Mouse (Mus musculus): ENCODE results near the gene Tnpo2. TPM values are rescaled to one million over a fixed set of nuclear protein-coding genes. Genes with fewer than 3 reads are reported as not detected.

Gene Tnpo2
- polyA plus RNA-seq, 1 experiment from 2014 or later: 17.9 TPM

- Histone ChIP-seq H3K4me3 (ENCODE audit: low read depth, low read length) (peak overlapping the region; percentile 83), H3K4me1 (ENCODE audit: insufficient read depth) (0 out of 2 replicates have a peak, but pooled peaks cover 16% of the 10 kb centered on the region), H3K9me3 (ENCODE audit: low read depth, low read length) (no peaks in the 10 kb centered on the region), H3K36me3 (ENCODE audit: insufficient read depth) (peaks cover 42% of the 10 kb centered on the region), H3K27ac (ENCODE audit: low read depth) (peak overlapping the region; percentile 100), H3K4me2 (peak overlapping the region; percentile 93), H3K9ac (peak overlapping the region; percentile 90), H3K27me3 (ENCODE audit: insufficient read depth, low read length) (no peaks in the 10 kb centered on the region)
- 4% methylated on average over 12 of the region's 12 CpGs for WGBS
- ATAC-seq (ENCODE audit: insufficient read depth) (no peak), DNase-seq (no peak)
- no peak for TF ChIP-seq CTCF (IDR thresholded peaks at IDR 0.05; ENCODE audit: low read depth)
Measured at GRCm38 (mm10) chr8:85035165-85035727, 1.5 kb upstream of the Tnpo2 start.

GRCm38 (mm10) chr8:85035728-85036310 lies 896 bp upstream of the Tnpo2 start:
- under 1% methylated on average over 15 of the region's 15 CpGs for WGBS
- Histone ChIP-seq H3K27ac (ENCODE audit: low read depth) (peak overlapping the region; percentile 100), H3K4me2 (peak overlapping the region; percentile 93), H3K9me3 (ENCODE audit: low read depth, low read length) (no peaks in the 10 kb centered on the region), H3K9ac (peak overlapping the region; percentile 90), H3K27me3 (ENCODE audit: insufficient read depth, low read length) (no peaks in the 10 kb centered on the region), H3K4me1 (ENCODE audit: insufficient read depth) (0 out of 2 replicates have a peak, but pooled peaks cover 16% of the 10 kb centered on the region), H3K4me3 (ENCODE audit: low read depth, low read length) (peak overlapping the region; percentile 83), H3K36me3 (ENCODE audit: insufficient read depth) (peaks cover 43% of the 10 kb centered on the region)
- ATAC-seq (ENCODE audit: insufficient read depth) (peak; percentile 9), DNase-seq (peak; percentile 55)
- no peak for TF ChIP-seq CTCF (IDR thresholded peaks at IDR 0.05; ENCODE audit: low read depth)

- peaks cover 44% of the 10 kb centered on the region for H3K36me3 ChIP-seq (ENCODE audit: insufficient read depth)
- peak overlapping the region; percentile 83 for H3K4me3 ChIP-seq (ENCODE audit: low read depth, low read length)
- no peaks in the 10 kb centered on the region for H3K9me3 ChIP-seq (ENCODE audit: low read depth, low read length)
- no peak for TF ChIP-seq CTCF (IDR thresholded peaks at IDR 0.05; ENCODE audit: low read depth)
- DNase-seq: no peak
- H3K9ac ChIP-seq: peak overlapping the region; percentile 90
- H3K27me3 ChIP-seq (ENCODE audit: insufficient read depth, low read length): no peaks in the 10 kb centered on the region
- peak overlapping the region; percentile 93 for H3K4me2 ChIP-seq
- 0 out of 2 replicates have a peak, but pooled peaks cover 16% of the 10 kb centered on the region for H3K4me1 ChIP-seq (ENCODE audit: insufficient read depth)
- peak; percentile 22 for ATAC-seq (ENCODE audit: insufficient read depth)
- H3K27ac ChIP-seq (ENCODE audit: low read depth): peak overlapping the region; percentile 100
- WGBS: under 1% methylated on average over 9 of the region's 9 CpGs
Measured at GRCm38 (mm10) chr8:85036381-85036717, 366 bp upstream of the Tnpo2 start.

GRCm38 (mm10) chr8:85037366-85037680 lies 608 bp downstream of the Tnpo2 start:
- whole genome bisulfite sequencing: 1% methylated on average over 14 of the region's 14 CpGs
- no peak for TF ChIP-seq CTCF (IDR thresholded peaks at IDR 0.05; ENCODE audit: low read depth)
- H3K4me2 ChIP-seq: peak overlapping the region; percentile 93
- peak overlapping the region; percentile 100 for H3K27ac ChIP-seq (ENCODE audit: low read depth)
- 0 out of 2 replicates have a peak, but pooled peaks cover 16% of the 10 kb centered on the region for H3K4me1 ChIP-seq (ENCODE audit: insufficient read depth)
- H3K9ac ChIP-seq: peak overlapping the region; percentile 90
- H3K4me3 ChIP-seq (ENCODE audit: low read depth, low read length): peak overlapping the region; percentile 83
- H3K9me3 ChIP-seq (ENCODE audit: low read depth, low read length): no peaks in the 10 kb centered on the region
- ATAC-seq (ENCODE audit: insufficient read depth) (peak; percentile 67), DNase-seq (peak; percentile 71)
- peaks cover 44% of the 10 kb centered on the region for H3K36me3 ChIP-seq (ENCODE audit: insufficient read depth)
- H3K27me3 ChIP-seq (ENCODE audit: insufficient read depth, low read length): no peaks in the 10 kb centered on the region

GRCm38 (mm10) chr8:85037681-85038531 lies 1.2 kb downstream of the Tnpo2 start:
- DNase-seq (peak; percentile 63), ATAC-seq (ENCODE audit: insufficient read depth) (peak; percentile 5)
- no peak for TF ChIP-seq CTCF (IDR thresholded peaks at IDR 0.05; ENCODE audit: low read depth)
- Histone ChIP-seq H3K4me3 (ENCODE audit: low read depth, low read length) (peak overlapping the region; percentile 83), H3K9me3 (ENCODE audit: low read depth, low read length) (no peaks in the 10 kb centered on the region), H3K27me3 (ENCODE audit: insufficient read depth, low read length) (no peaks in the 10 kb centered on the region), H3K36me3 (ENCODE audit: insufficient read depth) (peaks cover 44% of the 10 kb centered on the region), H3K4me2 (peak overlapping the region; percentile 93), H3K4me1 (ENCODE audit: insufficient read depth) (0 out of 2 replicates have a peak, but pooled peaks cover 16% of the 10 kb centered on the region), H3K9ac (peak overlapping the region; percentile 90), H3K27ac (ENCODE audit: low read depth) (peak overlapping the region; percentile 100)
- under 1% methylated on average over 57 of the region's 57 CpGs for WGBS

GRCm38 (mm10) chr8:85043619-85044018 lies 6.9 kb downstream of the Tnpo2 start:
- Histone ChIP-seq H3K27ac (ENCODE audit: low read depth) (no peak overlapping the region), H3K27me3 (ENCODE audit: insufficient read depth, low read length) (no peaks in the 10 kb centered on the region), H3K4me1 (ENCODE audit: insufficient read depth) (0 out of 2 replicates have a peak, but pooled peaks cover 3% of the 10 kb centered on the region), H3K4me2 (no peak overlapping the region), H3K9me3 (ENCODE audit: low read depth, low read length) (no peaks in the 10 kb centered on the region), H3K9ac (no peak overlapping the region), H3K4me3 (ENCODE audit: low read depth, low read length) (no peak overlapping the region), H3K36me3 (ENCODE audit: insufficient read depth) (peaks cover 91% of the 10 kb centered on the region)
- no peak for TF ChIP-seq CTCF (IDR thresholded peaks at IDR 0.05; ENCODE audit: low read depth)
- WGBS: 89% methylated on average over 6 of the region's 6 CpGs
- ATAC-seq (ENCODE audit: insufficient read depth): no peak
- DNase-seq: no peak

GRCm38 (mm10) chr8:85057367-85057766 lies 20.7 kb downstream of the Tnpo2 start:
- WGBS: 82% methylated on average over 7 of the region's 7 CpGs
- no peak for ATAC-seq (ENCODE audit: insufficient read depth)
- Histone ChIP-seq H3K4me1 (ENCODE audit: insufficient read depth) (no peaks in the 10 kb centered on the region; the same call in 1 of the 2 replicates), H3K27me3 (ENCODE audit: insufficient read depth, low read length) (no peaks in the 10 kb centered on the region), H3K36me3 (ENCODE audit: insufficient read depth) (peaks cover 54% of the 10 kb centered on the region), H3K9me3 (ENCODE audit: low read depth, low read length) (no peaks in the 10 kb centered on the region), H3K27ac (ENCODE audit: low read depth) (no peak overlapping the region), H3K4me3 (ENCODE audit: low read depth, low read length) (no peak overlapping the region), H3K9ac (no peak overlapping the region), H3K4me2 (no peak overlapping the region)
- no peak for TF ChIP-seq CTCF (IDR thresholded peaks at IDR 0.05; ENCODE audit: low read depth)
- no peak for DNase-seq

All from lung, embryonic 14.5 days (tissue).